Mouse (Mus musculus): ENCODE results near the gene Pygb.

Pygb gene

DNA sequence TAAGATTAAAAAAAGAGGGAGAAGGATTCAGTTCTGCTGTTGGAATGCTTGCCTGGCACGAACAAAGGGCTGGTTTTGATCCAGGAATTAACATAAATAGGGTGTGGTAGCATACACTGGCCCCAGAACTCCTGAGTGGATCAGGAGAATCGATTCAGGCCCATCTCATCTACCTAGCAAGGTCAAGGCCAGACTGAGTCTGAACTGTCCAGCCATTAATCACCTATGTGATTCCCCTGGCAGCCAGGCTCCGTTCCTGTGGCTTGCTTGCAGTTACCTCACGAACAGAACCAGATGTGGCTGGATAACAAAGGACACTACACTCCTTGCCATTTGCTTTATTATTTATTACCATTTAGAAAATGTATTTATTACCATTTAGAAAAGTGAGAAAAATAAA lies 6.8 kb downstream of the Pygb start:
- no peak for DNase-seq (ENCODE audit: low spot score)

DNA sequence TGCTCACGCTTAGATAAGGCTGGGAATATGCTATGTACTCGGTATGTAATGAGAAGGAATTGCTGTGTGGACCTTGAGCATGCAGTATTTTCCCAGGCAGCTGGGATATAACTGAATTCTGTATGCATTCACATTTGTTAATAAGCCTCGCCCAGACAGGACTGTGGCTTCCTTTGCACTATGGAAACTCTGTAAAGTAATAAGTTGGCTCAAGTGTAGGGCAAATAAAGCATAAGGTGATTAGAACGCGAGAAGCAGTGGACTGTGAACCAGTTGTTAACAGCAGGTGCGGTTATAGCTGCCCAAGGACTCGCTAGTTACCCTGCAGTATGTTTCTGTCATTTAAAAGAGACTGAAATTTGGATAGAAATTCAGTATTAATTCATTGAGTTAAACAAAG lies 11.5 kb downstream of the Pygb start:
- DNase-seq (ENCODE audit: low spot score) = no peak

DNA sequence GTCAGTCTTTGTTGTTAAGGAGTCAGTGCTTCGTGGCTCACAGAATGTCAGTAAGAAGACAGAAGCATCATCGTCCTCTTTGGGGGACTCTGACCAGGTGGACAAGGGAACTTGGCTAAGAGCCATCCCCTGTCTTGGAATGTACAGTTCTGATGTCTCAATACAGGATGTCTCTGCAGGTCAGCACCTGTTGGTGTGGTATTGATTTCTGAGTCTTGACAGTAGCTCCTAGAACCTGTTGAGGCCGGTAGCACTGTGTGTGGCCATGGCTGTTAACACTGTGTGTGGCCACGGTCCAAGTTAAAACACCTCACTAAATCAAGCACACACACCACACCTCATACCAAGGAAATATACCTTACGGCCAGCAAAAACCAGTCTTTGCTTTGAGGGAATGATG lies 14.1 kb downstream of the Pygb start:
- DNase-seq (ENCODE audit: low spot score) = no peak

GRCm38 (mm10) chr2:150803035-150803434 lies 16.5 kb downstream of the Pygb start:
- DNase-seq (ENCODE audit: low spot score) = no peak

- DNase-seq (ENCODE audit: low spot score) = no peak
These were observed 21.8 kb downstream of the Pygb start for GRCm38 (mm10) chr2:150808381-150808780.

- no peak for DNase-seq (ENCODE audit: low spot score)
These were observed 22.3 kb downstream of the Pygb start for GRCm38 (mm10) chr2:150808812-150809211.

DNA sequence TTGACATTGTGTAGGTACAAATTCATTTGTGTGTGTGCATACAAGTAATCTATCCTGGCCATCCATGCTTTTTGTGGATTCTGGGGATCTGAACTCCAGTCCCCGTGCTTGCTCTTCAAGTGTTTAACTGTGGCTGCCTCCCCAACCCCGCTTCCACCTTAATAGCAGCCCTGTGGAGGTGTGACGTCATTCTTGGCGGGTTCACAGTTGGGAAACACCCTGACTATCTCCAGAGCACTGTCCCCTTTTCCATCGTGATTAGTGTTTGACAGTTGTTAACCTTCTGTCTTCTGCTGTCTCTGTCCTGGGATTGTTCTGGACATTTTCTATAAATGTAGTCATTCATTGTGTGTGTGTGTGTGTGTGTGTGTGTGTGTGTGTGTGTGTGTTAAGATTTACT lies 24.1 kb downstream of the Pygb start:
- no peak for DNase-seq (ENCODE audit: low spot score)

DNA sequence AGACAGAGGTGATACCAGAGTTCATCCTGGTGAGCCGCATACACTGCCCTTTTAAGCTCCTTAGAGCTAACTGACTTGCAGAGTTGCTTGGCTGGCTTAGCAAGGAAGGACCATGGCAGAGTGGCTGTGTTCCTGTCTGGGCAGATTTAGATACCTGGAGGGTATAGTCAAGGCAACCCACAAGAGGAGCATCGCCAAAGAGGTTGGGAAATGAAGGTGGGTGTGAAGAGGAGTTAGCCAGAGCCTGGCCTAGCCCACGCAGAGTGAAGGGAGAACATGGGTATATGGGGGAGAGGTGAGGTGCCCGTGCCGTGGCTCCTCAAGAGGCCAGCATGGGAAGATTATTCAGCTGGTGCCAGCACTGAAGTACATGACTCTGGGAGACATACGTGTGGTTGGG lies 26.3 kb downstream of the Pygb start:
- DNase-seq (ENCODE audit: low spot score) = no peak

DNA sequence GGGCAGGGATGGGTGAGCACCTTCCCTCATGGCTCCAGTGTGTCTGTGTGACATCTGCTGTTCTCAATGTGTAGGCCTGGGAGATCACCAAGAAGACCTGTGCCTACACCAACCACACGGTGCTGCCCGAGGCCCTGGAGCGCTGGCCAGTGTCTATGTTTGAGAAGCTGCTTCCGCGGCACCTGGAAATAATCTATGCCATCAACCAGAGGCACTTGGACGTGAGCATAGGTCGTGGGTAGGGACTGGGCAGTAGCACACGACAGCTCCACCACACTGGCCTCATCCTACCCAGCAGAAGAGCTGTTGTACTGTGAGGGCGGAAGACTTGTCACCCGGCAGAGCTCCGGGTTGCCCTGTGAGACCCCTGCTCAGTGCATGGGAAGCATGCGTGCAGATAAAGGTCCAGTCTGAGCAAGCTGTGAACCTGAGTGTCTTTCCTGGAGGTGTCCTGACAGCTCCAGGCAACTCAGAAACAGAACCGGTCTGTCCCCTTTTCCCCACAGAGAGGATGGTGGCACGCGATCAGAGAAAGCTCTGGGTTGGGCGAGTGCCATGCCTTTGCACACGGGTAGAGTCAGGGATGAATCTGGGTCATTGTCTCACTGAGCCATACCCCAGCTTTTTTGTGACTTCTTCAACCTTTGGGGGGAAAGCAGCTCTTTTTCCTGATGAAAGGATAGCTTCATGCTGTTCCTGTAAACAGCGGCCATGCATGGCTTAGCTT lies 30.3 kb downstream of the Pygb start:
- no peak for DNase-seq (ENCODE audit: low spot score)

DNA sequence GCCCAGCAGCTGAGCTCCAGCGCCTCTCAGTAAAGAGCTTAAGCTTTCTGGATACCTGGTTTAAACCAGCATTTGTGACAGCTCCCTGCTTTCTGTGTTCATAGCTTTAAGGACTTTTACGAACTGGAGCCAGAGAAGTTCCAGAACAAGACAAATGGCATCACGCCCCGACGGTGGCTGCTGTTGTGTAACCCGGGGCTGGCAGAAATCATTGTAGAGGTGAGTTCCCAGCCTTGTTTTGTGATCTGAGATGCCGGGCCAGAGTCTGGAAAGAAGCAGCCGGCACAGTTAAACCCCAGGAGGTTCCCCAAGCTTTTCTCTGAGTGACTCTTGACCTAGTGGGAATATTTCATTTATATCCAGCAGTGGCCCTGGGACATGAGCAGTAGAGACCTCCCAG lies 32.2 kb downstream of the Pygb start:
- no peak for DNase-seq (ENCODE audit: low spot score)

DNA sequence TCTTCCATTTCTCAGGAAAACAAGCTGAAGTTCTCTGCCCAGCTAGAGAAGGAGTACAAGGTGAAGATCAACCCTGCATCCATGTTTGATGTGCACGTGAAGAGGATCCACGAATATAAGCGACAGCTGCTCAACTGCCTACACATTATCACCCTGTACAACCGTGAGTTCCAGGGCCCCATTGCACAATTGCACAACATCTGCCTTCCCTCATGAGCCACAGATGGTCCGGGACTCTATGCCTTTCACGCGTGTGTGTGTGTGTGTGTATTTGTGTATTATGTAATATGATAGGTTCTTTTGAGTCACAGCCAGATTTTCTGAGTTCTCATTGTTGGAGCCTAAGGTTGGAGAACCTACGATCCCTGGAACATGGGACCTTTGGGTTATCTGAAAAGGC lies 34.2 kb downstream of the Pygb start:
- DNase-seq (ENCODE audit: low spot score) = no peak

DNA sequence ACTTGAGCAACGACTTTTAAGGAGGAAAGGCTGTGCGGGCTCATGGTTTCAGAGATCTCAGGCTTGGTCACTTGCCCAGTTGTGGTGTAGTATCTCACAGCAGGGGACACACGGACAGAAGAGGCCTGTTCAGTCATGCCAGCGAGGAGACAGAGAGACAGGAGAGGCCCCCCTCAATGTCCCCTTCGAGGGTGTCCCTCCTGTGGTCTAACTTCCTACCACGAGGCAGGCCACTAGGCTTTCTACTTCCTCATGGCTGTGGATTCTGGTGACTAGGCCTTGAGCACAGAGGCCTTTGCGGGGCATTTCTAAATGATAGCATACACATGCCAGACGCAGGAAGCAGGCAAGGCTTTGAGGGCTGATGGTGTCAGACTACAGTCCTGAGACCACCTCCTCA lies 36.5 kb downstream of the Pygb start:
- DNase-seq (ENCODE audit: low spot score) = no peak

DNA sequence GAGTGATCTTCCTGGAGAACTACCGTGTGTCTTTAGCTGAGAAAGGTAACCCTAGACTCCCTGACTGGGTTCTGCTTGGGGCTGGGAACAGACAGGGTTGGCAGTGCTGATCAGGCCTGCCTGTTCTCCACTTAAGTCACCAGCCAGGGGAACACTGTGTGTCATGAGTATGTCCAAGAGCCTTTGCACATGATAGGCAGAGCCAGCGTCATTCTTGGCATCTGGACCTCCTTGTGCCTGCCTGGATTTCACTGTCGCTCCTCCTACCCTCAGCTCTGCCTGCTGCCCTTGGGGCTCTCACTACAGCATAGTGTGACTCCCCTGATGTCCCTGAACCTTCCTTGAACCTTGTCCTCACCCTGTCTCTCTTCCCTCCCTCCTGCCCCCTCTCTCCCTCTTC lies 39.9 kb downstream of the Pygb start:
- no peak for DNase-seq (ENCODE audit: low spot score)

DNA sequence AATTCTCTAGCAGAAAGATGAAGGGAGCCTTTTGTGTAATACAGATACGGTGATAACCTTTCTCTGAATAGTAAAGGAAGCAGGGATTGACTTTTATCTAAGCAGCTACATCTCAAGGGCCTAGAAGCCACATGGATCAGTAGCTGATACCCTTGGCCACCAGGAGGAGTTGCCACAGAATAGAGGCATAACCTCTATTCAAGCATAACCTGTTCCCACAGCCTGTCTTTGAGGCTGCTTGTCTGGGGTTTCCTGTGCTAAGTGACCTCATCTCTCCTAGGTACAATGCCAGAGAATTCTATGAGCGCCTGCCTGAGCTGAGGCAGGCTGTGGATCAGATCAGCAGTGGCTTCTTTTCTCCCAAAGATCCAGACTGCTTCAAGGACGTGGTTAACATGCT lies 41.6 kb downstream of the Pygb start:
- DNase-seq (ENCODE audit: low spot score) = no peak

- no peak for DNase-seq (ENCODE audit: low spot score)
These were observed 42.1 kb downstream of the Pygb start for GRCm38 (mm10) chr2:150828654-150829053.

DNA sequence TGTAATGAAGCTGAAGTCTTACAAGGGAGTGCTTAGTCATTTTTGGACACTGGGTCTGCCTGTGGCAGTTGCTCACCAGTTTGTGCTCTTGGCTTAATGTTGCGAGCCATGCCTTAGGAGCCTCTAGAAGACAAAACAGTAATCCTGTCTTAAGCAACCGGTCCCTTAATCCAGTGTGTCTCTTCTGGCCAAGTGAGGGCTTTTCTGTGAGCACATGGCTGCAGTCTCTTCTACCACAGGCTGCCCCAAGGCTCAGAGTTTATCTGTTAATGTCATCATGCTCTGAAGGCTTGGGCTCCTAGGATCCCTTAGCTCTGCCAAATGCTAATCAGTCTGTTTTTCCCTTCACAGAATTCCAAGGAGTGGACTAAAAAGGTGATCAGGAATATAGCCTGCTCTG lies 43.5 kb downstream of the Pygb start:
- DNase-seq (ENCODE audit: low spot score) = no peak

DNA sequence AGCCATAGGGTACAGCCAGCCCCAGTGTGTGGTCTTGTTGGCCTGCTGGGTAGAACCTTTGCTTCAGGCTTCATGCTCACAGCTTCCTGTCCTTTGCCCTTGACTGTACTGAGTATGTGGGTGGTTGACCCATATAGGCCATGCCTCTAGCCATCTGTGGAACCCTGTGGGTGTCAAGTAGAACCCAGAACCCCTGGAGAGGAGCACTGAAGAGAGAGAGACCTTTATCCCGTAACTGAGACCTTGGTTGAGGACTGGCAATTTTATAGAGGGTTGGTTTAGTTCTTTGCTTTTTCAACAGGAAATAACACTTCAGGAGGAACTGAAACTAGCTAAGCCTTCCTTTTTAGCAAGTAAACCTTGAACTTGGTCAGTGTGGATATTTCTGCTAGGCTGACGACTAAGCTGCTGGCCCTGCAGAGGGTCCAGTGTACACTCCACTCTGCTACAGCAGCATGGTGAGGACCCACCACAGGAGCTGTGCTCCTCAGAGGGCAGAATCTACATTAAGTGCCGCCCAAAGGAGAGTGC lies 44.4 kb downstream of the Pygb start:
- no peak for DNase-seq (ENCODE audit: low spot score)

GRCm38 (mm10) chr2:150832029-150832428 lies 45.5 kb downstream of the Pygb start:
- no peak for DNase-seq (ENCODE audit: low spot score)

GRCm38 (mm10) chr2:150834616-150835015 lies 48.1 kb downstream of the Pygb start:
- no peak for DNase-seq (ENCODE audit: low spot score)

GRCm38 (mm10) chr2:150835975-150836374 lies 49.4 kb downstream of the Pygb start:
- DNase-seq (ENCODE audit: low spot score) = no peak

DNA sequence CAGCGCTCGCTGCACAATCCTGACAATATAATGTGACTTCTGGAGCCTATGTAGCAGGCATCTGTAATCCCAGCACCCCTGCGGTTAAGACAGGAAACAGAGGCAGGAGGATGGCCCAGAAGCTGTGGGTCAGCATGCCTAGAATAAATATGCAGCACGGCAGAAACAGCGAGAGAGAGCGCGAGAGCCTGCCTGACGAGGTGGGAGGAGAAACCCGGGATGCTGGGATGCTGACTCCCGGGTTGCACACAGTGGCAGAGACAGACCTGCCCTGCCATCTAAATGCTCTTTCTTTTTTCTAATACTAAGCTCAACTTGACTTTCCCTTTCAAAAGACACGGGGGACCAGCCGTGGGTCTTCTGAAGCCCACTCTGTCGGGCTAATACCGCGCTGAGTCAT lies 50.4 kb downstream of the Pygb start:
- no peak for DNase-seq (ENCODE audit: low spot score)

DNA sequence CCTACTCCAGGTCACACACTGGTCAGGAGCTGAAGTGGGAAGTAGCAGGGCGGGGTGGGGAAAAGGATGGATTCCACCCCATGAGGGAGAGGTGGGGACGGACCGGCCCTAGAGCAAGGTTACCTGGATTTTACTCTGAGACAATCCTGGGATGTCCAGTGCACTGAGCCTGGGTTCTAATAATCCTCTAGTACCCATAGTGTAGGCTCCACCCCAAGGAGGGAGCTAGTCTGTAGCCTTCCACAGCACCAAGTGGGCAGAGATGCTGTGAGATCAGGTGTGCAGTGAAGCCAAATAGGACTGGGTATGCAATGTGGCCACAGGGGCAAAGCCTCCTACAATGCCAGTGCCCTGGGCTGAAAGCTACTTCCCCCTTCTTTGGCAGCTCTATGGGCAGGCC lies 51.2 kb downstream of the Pygb start:
- no peak for DNase-seq (ENCODE audit: low spot score)

GRCm38 (mm10) chr2:150839686-150840471 lies 53.3 kb downstream of the Pygb start:
- DNase-seq (ENCODE audit: low spot score) = no peak

GRCm38 (mm10) chr2:150841109-150841508 lies 54.6 kb downstream of the Pygb start:
- no peak for DNase-seq (ENCODE audit: low spot score)

Measured in ovary, postnatal 36 days (tissue).